Mouse (Mus musculus) layer of hippocampus, adult 8-10 months (tissue): ENCODE measurements around the gene Fryl. TPM values are rescaled to one million over a fixed set of nuclear protein-coding genes. Genes with fewer than 3 reads are reported as not detected.
A peak's percentile ranks its signal among the peaks of the same experiment; 100 is the strongest.

Experiments
- DNase-seq, 2 experiments: peaks; one replicate each; pipeline ENCODE4 v3.0.0; 2022; ENCODE audit warnings: low spot score in 2 of 2
- total RNA-seq, 4 experiments: library from RNA; stranded (reverse); gene quantifications; 2 replicates each; pipeline ENCODE4 v1.2.4; 2022

The Fryl gene
- total RNA-seq, 4 experiments from 2014 or later, result 72.2 to 96.1 (median 73.9) TPM

DNA sequence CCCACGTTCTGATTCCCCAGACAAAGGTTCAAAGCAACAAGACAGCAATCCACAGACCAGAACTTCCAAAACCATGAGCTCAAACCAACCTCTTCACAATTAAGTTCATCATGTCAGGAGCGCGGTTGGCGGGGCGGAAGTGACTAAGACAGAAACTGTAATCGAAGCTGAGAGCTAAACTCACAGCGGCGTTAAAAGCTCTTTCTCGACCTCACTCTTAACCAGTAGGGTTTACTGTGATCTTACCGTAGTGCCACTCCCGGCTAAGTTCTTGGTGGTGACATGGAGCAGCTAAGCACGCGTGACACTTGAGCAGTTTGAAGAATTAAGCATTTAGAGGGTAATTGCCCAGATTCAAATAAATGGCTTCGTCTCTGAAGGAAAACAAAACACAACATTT is 61.7 kb downstream of the Fryl start:
- no peak for DNase-seq

DNA sequence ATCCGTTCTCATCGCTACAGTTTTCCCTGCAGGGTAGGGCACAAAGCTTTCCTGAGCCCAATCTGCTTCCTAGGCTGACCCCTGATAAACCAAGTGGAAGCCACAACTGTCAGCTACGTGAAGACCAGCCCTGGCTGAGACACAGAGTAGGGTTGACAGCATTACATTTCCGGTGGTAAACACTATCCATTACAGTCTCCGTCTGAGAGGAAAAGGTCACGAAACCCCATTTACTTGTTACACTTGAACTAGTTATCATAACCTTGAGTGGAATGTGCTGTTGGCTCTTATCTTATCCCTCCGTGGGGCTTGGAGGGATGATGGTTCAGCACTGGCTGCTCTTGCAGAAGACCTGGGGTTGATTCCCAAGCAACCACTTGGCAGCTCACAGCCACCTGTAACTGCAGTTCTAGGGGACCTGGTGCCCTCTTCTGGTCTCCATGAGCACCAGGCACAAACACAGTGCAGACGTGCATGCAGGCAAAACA is 62.3 kb downstream of the Fryl start:
- DNase-seq, result no peak

DNA sequence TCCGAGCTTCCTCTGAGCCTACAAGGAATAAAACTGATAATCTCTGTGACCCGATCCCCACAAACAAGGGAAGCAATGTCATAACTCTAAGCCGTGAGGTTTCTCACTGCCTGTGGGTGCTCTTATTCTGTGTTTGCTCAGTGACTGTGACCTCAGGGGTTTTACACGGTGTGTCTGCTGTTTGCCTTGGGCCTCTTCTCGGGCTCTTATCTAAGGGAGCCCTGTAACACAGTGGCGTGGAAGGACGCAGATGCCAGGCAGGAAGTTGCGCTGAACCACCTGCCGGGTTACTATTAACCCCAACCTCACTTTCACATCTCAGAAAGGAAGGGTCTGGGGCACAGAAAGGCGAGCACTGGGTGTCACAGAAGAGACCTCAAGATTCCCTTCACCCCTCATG is 62.8 kb downstream of the Fryl start:
- DNase-seq, result no peak

- DNase-seq, result no peak
Observed at GRCm38 (mm10) chr5:73192870-73193576, 63.4 kb downstream of the Fryl start.

DNA sequence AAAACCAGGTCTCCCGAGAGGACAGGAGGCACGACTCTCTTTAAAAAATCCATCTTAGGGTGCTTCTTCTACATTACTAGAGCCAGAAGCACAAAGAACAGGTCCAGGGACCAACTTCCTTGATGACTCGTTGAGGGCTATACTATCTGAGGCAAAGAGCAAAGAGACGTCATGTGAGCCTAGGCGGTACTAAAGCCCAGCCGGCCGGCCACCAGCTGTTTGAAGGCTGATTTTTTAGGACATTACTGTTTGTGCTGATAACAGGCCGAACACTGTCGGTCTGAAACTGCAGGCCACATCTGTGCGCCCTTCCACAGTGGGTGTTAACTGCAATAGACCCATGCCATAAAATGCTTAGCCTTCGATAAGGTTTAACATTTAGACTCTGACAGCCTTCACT is 64.7 kb downstream of the Fryl start:
- DNase-seq, result no peak

GRCm38 (mm10) chr5:73190164-73190563 is 66.3 kb downstream of the Fryl start:
- DNase-seq, result no peak

DNA sequence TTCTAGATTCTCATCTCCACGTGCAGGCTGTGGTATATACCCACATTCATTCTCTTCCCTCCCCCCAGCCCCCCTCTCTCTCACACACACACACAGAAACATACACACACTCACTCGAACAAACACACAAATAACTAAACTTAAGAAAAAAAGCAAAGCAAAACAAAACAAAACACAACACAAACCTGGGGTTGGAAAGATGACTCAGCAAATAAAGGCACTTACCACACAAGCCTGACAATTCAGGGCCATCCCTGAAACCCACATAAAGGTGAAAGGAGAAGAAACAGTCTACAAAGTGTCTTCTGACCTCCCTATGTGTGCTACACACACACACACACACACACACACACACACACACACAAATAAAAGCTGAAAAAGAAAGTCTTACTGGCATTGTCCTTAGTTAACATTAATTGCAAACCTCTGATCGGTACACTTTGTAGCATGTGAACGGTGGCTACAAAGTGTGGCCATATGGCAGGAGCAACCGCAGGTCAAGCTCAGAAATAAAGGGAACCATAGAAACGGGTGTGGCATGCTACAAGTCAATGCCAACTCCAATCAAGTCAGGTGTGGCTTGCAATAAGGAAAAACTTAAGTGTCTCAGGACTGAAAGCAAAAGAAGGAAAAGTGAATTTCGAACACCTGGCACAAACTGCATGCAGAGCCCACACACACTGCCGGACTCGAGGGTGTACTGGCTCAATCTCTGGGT is 66.8 kb downstream of the Fryl start:
- no peak for DNase-seq

GRCm38 (mm10) chr5:73188576-73188975 is 67.8 kb downstream of the Fryl start:
- no peak for DNase-seq

- no peak for DNase-seq
Observed at GRCm38 (mm10) chr5:73188164-73188563, 68.3 kb downstream of the Fryl start.

GRCm38 (mm10) chr5:73186912-73187311 is 69.5 kb downstream of the Fryl start:
- DNase-seq, result no peak

DNA sequence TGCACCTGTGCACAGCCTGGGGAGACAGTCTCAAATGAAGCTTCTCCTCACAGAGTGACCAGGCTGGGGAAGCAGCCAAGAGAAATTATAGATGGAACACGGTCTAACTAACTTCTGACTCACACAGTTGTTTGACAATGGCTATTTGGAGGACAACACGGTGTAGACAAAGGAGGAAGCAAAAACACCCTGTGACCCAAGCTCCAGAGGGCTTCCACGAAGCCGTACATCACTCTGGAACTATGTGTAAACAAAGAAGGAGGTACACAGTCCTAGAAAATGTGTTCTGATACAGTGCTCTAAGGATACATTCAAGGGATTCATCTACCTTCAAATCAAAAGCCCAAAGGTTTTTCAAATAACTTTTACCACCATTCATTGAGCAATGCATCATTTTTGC is 71.0 kb downstream of the Fryl start:
- no peak for DNase-seq

- DNase-seq, result no peak
Observed at GRCm38 (mm10) chr5:73182701-73183447, 73.5 kb downstream of the Fryl start.

GRCm38 (mm10) chr5:73182191-73182590 is 74.2 kb downstream of the Fryl start:
- DNase-seq, result no peak

GRCm38 (mm10) chr5:73176294-73176693 is 80.1 kb downstream of the Fryl start:
- DNase-seq, result no peak

DNA sequence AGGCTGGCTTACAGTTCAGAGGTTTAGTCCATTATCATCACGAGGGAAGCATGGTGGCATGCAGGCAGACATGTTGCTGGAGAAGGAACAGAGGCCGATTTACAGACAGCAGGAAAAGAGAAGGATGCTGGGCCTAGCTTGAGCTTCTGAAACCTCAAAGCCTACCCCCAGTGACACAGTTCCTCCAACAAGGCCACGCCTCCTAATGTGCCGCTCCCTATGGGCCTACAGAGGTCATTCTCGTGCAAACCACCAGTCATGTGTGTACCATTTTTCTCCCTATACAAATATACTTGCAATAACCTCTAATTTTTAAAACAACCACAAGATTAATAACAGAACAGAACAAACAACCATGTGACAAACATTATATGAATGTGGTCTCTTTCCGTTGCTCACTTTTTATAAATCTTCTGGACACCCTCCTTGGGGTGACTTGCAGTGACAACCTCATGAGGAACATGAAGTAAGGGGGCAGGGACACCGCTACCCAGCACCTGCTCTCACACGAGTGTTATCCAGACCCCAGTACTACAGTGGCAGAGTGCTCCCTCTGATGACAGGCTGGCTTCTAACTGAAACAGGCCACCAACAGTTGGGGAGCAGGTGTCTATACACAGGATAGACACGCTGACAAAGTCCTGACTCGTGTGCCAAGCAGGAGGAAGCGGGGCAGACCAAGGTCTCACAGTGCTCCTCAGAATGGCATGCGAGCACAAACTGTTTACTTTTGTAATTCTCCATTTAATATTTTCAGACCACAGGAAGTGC is 80.9 kb downstream of the Fryl start:
- DNase-seq, result no peak

- DNase-seq, result no peak
Observed at GRCm38 (mm10) chr5:73171876-73172480, 84.4 kb downstream of the Fryl start.

GRCm38 (mm10) chr5:73171203-73171602 is 85.2 kb downstream of the Fryl start:
- DNase-seq, result no peak

- no peak for DNase-seq
Observed at GRCm38 (mm10) chr5:73168769-73169272, 87.6 kb downstream of the Fryl start.

DNA sequence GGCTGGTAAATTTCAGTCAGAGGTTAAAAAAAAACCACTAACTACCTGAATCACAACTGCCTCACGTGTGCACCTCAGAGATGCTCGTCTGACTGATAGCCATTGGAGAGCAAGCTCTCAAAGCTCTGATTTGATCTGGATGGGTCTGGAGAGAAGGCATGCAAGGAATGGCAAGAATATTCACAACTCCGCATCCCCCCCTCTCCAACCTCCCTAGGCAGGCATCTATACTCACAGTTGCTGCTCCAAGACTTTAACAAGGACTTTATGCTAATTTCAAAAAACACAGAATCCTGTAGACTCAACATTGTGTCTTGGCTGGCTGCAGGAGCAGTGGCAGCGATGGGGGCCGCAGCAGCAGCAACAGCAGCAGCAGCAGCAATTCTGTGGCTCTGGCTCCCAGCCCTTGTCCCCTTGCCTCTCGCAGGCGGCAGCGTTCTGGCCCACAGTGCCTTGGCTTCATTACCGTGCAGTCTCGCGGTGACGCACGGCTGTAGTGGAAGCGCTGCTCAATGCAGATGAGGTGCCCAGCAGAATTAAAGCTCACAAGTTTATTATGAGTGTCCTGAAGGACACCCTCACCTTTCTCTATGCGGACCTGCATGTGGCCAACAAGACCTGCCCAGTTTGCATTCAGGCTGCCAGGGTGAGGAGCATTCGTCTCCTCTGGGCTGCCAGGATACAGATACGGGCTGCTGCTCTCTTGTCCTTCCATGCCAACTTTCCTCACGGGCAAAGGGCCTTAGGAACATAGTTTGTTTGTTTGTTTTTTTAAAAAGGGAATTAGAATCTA is 88.2 kb downstream of the Fryl start:
- peak; percentile 22 to 44 for DNase-seq

GRCm38 (mm10) chr5:73163970-73164369 is 92.4 kb downstream of the Fryl start:
- DNase-seq, result no peak
